ENCODE assay signal across 15 mouse cellular contexts in the genomic region with DNA sequence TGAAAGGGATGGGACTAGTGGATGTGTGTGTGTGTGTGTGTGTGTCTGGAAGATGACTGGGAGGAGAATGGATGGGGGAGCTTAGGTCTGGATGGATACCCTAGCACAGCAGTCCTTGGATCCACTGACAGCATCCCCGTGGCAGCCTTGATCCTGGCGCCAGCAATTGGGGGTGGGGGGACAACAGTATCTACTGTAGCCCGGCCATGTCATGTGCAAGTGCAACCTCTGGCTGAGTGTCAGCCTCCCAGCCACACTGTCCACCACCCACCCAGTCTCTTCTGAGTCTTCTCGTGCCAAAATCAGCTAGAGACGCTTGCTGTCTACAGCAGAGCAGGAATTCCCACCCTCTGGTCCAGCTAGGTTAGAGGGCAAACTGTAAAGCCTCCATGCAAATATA. TPM values are rescaled to one million over a fixed set of nuclear protein-coding genes. Genes with fewer than 3 reads are reported as not detected.
DNase-seq lines count a peak whose midpoint lies in the region; ATAC-seq and TF ChIP-seq lines count a peak whose summit lies in the region.
"Had no signal": no experiment of that assay in that cellular context is flagged by ENCODE, and none has a peak within 500 bp of the region (broad histone marks: within the 10 kb centered on the region; RNA-seq: fewer than 3 reads in every experiment).

No protein-coding gene starts in this region.

- H3K36me3 ChIP-seq in hindbrain, embryonic 15.5 days: no peaks in the 10 kb centered on the region
- H3K36me3 ChIP-seq in hindbrain, embryonic 11.5 days (ENCODE audit: control insufficient read depth, insufficient read depth, low read length): no peaks in the 10 kb centered on the region
- no peaks in the 10 kb centered on the region for H3K36me3 ChIP-seq in stomach, embryonic 16.5 days (ENCODE audit: control insufficient read depth, insufficient read depth, low read length)
- no peaks in the 10 kb centered on the region for H3K36me3 ChIP-seq in stomach, postnatal 0 days (ENCODE audit: control insufficient read depth, insufficient read depth, low read length)
- H3K36me3 ChIP-seq: embryonic facial prominence, embryonic 12.5 days; limb, embryonic 15.5 days had no signal

- H3K4me2 ChIP-seq in hindbrain, embryonic 15.5 days: no peak overlapping the region
- no peak overlapping the region for H3K4me2 ChIP-seq in hindbrain, embryonic 11.5 days (replicated peaks; ENCODE audit: low read depth, low read length)
- H3K4me2 ChIP-seq in stomach, embryonic 16.5 days (ENCODE audit: low read depth, low read length): no peak overlapping the region
- H3K4me2 ChIP-seq in stomach, postnatal 0 days (replicated peaks; ENCODE audit: low read depth): no peak overlapping the region
- H3K4me2 ChIP-seq: embryonic facial prominence, embryonic 12.5 days; limb, embryonic 15.5 days had no signal

- TF ChIP-seq CTCF in stomach, postnatal 0 days (IDR thresholded peaks at IDR 0.05; ENCODE audit: low read depth): no peak

- no peaks in the 10 kb centered on the region for H3K27me3 ChIP-seq in hindbrain, embryonic 15.5 days
- no peaks in the 10 kb centered on the region for H3K27me3 ChIP-seq in hindbrain, embryonic 11.5 days (ENCODE audit: control insufficient read depth, insufficient read depth, low read length)
- no peaks in the 10 kb centered on the region; the same call in 1 of the 2 replicates for H3K27me3 ChIP-seq in stomach, embryonic 16.5 days (ENCODE audit: control insufficient read depth, insufficient read depth, low read length)
- H3K27me3 ChIP-seq in stomach, postnatal 0 days (ENCODE audit: control insufficient read depth, insufficient read depth, low read length): no peaks in the 10 kb centered on the region
- H3K27me3 ChIP-seq: embryonic facial prominence, embryonic 12.5 days had no signal

- no peak for DNase-seq in hindbrain, embryonic 11.5 days (ENCODE audit: low spot score)
- peak; percentile 79 for DNase-seq in left cerebral cortex, postnatal 4 days
- DNase-seq in left cerebral cortex, adult 8-10 months (ENCODE audit: low spot score in 2 of 2): no peak
- no peak for DNase-seq in stomach, postnatal 0 days (ENCODE audit: low spot score)
- DNase-seq in retina, postnatal 1 day: no peak
- DNase-seq: adrenal gland, postnatal 36 days; cerebellum, adult 8-10 months; gastrocnemius, postnatal 10 days; right cerebral cortex, adult 18-20 months; thymus, postnatal 14 days had no signal

- H3K9me3 ChIP-seq in hindbrain, embryonic 15.5 days: no peaks in the 10 kb centered on the region
- no peaks in the 10 kb centered on the region for H3K9me3 ChIP-seq in hindbrain, embryonic 11.5 days (ENCODE audit: control insufficient read depth, low read length)
- H3K9me3 ChIP-seq in stomach, embryonic 16.5 days (replicated peaks; ENCODE audit: control insufficient read depth, low read length): no peaks in the 10 kb centered on the region
- H3K9me3 ChIP-seq in stomach, postnatal 0 days (ENCODE audit: control insufficient read depth, low read length): no peaks in the 10 kb centered on the region
- H3K9me3 ChIP-seq: embryonic facial prominence, embryonic 12.5 days; limb, embryonic 15.5 days had no signal

- 54% methylated on average over 5 of the region's 5 CpGs for WGBS in hindbrain, embryonic 15.5 days
- 56% methylated on average over 5 of the region's 5 CpGs for WGBS in hindbrain, embryonic 11.5 days
- WGBS in stomach, embryonic 16.5 days: 58% methylated on average over 5 of the region's 5 CpGs
- 53% methylated on average over 5 of the region's 5 CpGs for WGBS in stomach, postnatal 0 days

- 0 out of 2 replicates have a peak, but pooled peaks have one; percentile 12 for ATAC-seq in hindbrain, embryonic 15.5 days (ENCODE audit: low FRiP score, low read depth)
- no peak for ATAC-seq in hindbrain, embryonic 11.5 days (ENCODE audit: low FRiP score)
- peak; percentile 38; the same call in 1 of the 2 replicates for ATAC-seq in stomach, embryonic 16.5 days (ENCODE audit: insufficient read depth, low FRiP score)
- no peak for ATAC-seq in stomach, postnatal 0 days (ENCODE audit: low FRiP score, low TSS enrichment)

- no peak for TF ChIP-seq EP300 in stomach, postnatal 0 days (optimal IDR thresholded peaks at IDR 0.05)

- H3K4me3 ChIP-seq in hindbrain, embryonic 15.5 days: no peak overlapping the region
- H3K4me3 ChIP-seq in hindbrain, embryonic 11.5 days (ENCODE audit: low read depth, low read length): no peak overlapping the region
- H3K4me3 ChIP-seq in stomach, embryonic 16.5 days (replicated peaks; ENCODE audit: low read length): no peak overlapping the region
- no peak overlapping the region for H3K4me3 ChIP-seq in stomach, postnatal 0 days (ENCODE audit: low read depth, low read length)
- H3K4me3 ChIP-seq: embryonic facial prominence, embryonic 12.5 days; limb, embryonic 15.5 days had no signal

- no peak overlapping the region for H3K27ac ChIP-seq in hindbrain, embryonic 15.5 days (replicated peaks)
- no peak overlapping the region for H3K27ac ChIP-seq in hindbrain, embryonic 11.5 days (ENCODE audit: low read depth, low read length)
- H3K27ac ChIP-seq in stomach, embryonic 16.5 days (ENCODE audit: low read length): no peak overlapping the region
- H3K27ac ChIP-seq in stomach, postnatal 0 days (replicated peaks): no peak overlapping the region
- H3K27ac ChIP-seq: embryonic facial prominence, embryonic 12.5 days; limb, embryonic 15.5 days had no signal

- H3K4me1 ChIP-seq in hindbrain, embryonic 15.5 days (replicated peaks): peaks cover 4% of the 10 kb centered on the region
- H3K4me1 ChIP-seq in hindbrain, embryonic 11.5 days (replicated peaks; ENCODE audit: control insufficient read depth, insufficient read depth, low read length): no peaks in the 10 kb centered on the region
- 0 out of 2 replicates have a peak, but pooled peaks cover 1% of the 10 kb centered on the region for H3K4me1 ChIP-seq in stomach, embryonic 16.5 days (ENCODE audit: control insufficient read depth, insufficient read depth, low read length)
- no peaks in the 10 kb centered on the region for H3K4me1 ChIP-seq in stomach, postnatal 0 days (replicated peaks; ENCODE audit: control insufficient read depth, insufficient read depth)
- H3K4me1 ChIP-seq: embryonic facial prominence, embryonic 12.5 days had no signal

- intact Hi-C loops in left cerebral cortex, postnatal 4 days (cut with DNase I): no loop called here

- H3K9ac ChIP-seq in hindbrain, embryonic 15.5 days: no peak overlapping the region
- H3K9ac ChIP-seq in hindbrain, embryonic 11.5 days (ENCODE audit: low read depth, low read length): no peak overlapping the region
- no peak overlapping the region for H3K9ac ChIP-seq in stomach, embryonic 16.5 days (ENCODE audit: low read length)
- no peak overlapping the region for H3K9ac ChIP-seq in stomach, postnatal 0 days (ENCODE audit: low read length)
- H3K9ac ChIP-seq: embryonic facial prominence, embryonic 12.5 days; limb, embryonic 15.5 days had no signal

RNA-seq across cellular contexts. Expression of a gene that starts 54.3 kb away (rescaled TPM):
- polyA plus RNA-seq in hindbrain, embryonic 15.5 days (2015; fragmentation: Nextera tagmentation; extraction: Ambion mirVana): 10.6 and 11.7 TPM in 2 replicates
- polyA plus RNA-seq in hindbrain, embryonic 11.5 days (2014; fragmentation: Nextera tagmentation; extraction: Ambion mirVana): 0.60 and 0.85 TPM in 2 replicates
- 10 to 100 TPM; 79.2 to 81.2 TPM for total RNA-seq in left cerebral cortex, postnatal 4 days (2021)
- total RNA-seq in left cerebral cortex, adult 8-10 months (2022): 100 to 1,000 TPM; 136 to 151 (median 145) TPM
- 0.07 and 0.17 TPM in 2 replicates for polyA plus RNA-seq in stomach, embryonic 16.5 days (2015; fragmentation: Nextera tagmentation; extraction: Ambion mirVana)
- 0.06 and 0.11 TPM in 2 replicates for polyA plus RNA-seq in stomach, postnatal 0 days (2015; fragmentation: Nextera tagmentation; extraction: Ambion mirVana)
- polyA plus RNA-seq: liver, embryonic 16.5 days had no signal

Comparison
In these comparisons a context has a peak if more than half of its experiments do, and no peak if none do; other contexts are left out.
1. ATAC-seq: peak in hindbrain, embryonic 15.5 days (single experiment) and stomach, embryonic 16.5 days (single experiment); none in hindbrain, embryonic 11.5 days (single experiment) and stomach, postnatal 0 days (single experiment).